Mouse (Mus musculus): ENCODE measurements around the gene Ttll8.

Gene Ttll8

GRCm38 (mm10) chr15:88860781-88861180, 93.4 kb downstream of the Ttll8 start:
- DNase-seq (ENCODE audit: low spot score in 2 of 2): no peak

- DNase-seq (ENCODE audit: low spot score in 2 of 2): no peak
These were observed 94.8 kb downstream of the Ttll8 start for GRCm38 (mm10) chr15:88859206-88859970.

- no peak for DNase-seq (ENCODE audit: low spot score in 2 of 2)
These were observed 95.5 kb downstream of the Ttll8 start for GRCm38 (mm10) chr15:88858707-88859106.

GRCm38 (mm10) chr15:88858141-88858541, 96.1 kb downstream of the Ttll8 start:
- peak in 1 of 2 experiments; percentile 65 for DNase-seq (ENCODE audit: low spot score in 2 of 2)

- DNase-seq (ENCODE audit: low spot score in 2 of 2): no peak
These were observed 96.9 kb downstream of the Ttll8 start for GRCm38 (mm10) chr15:88857361-88857760.

GRCm38 (mm10) chr15:88856613-88857012, 97.6 kb downstream of the Ttll8 start:
- DNase-seq (ENCODE audit: low spot score in 2 of 2): no peak

- DNase-seq (ENCODE audit: low spot score in 2 of 2): no peak
These were observed 98.3 kb downstream of the Ttll8 start for GRCm38 (mm10) chr15:88855896-88856417.

- no peak for DNase-seq (ENCODE audit: low spot score in 2 of 2)
These were observed 99.0 kb downstream of the Ttll8 start for GRCm38 (mm10) chr15:88854969-88855830.

- DNase-seq (ENCODE audit: low spot score in 2 of 2): no peak
These were observed 99.9 kb downstream of the Ttll8 start for GRCm38 (mm10) chr15:88854119-88854968.

GRCm38 (mm10) chr15:88853106-88853505, 101.1 kb downstream of the Ttll8 start:
- DNase-seq (ENCODE audit: low spot score in 2 of 2): no peak

- no peak for DNase-seq (ENCODE audit: low spot score in 2 of 2)
These were observed 102.6 kb downstream of the Ttll8 start for GRCm38 (mm10) chr15:88851507-88852149.

- no peak for DNase-seq (ENCODE audit: low spot score in 2 of 2)
These were observed 103.1 kb downstream of the Ttll8 start for GRCm38 (mm10) chr15:88851076-88851475.

GRCm38 (mm10) chr15:88850146-88850826, 103.9 kb downstream of the Ttll8 start:
- peak in 1 of 2 experiments; percentile 60 for DNase-seq (ENCODE audit: low spot score in 2 of 2)

GRCm38 (mm10) chr15:88849621-88850020, 104.6 kb downstream of the Ttll8 start:
- no peak for DNase-seq (ENCODE audit: low spot score in 2 of 2)

GRCm38 (mm10) chr15:88848661-88849060, 105.6 kb downstream of the Ttll8 start:
- DNase-seq (ENCODE audit: low spot score in 2 of 2): no peak

GRCm38 (mm10) chr15:88844966-88845365, 109.3 kb downstream of the Ttll8 start:
- DNase-seq (ENCODE audit: low spot score in 2 of 2): no peak

GRCm38 (mm10) chr15:88843486-88844097, 110.6 kb downstream of the Ttll8 start:
- DNase-seq (ENCODE audit: low spot score in 2 of 2): peak in 1 of 2 experiments; percentile 39

GRCm38 (mm10) chr15:88842300-88842673, 111.9 kb downstream of the Ttll8 start:
- no peak for DNase-seq (ENCODE audit: low spot score in 2 of 2)

- peak in 1 of 2 experiments; percentile 88 for DNase-seq (ENCODE audit: low spot score in 2 of 2)
These were observed 112.5 kb downstream of the Ttll8 start for GRCm38 (mm10) chr15:88841580-88842299.
